Mouse (Mus musculus) G1E (cell line): ENCODE data around the gene Map1a. TPM values are rescaled to one million over a fixed set of nuclear protein-coding genes. Genes with fewer than 3 reads are reported as not detected.

Source experiments
- ATAC-seq: 2 replicates; pipeline ENCODE4 v1.8.0; 2016; ENCODE audit warnings: mild to moderate bottlenecking; ENCODE audit not compliant: insufficient number of reproducible peaks, poor library complexity, low FRiP score, severe bottlenecking; ENCODE audit errors: extremely low read depth
- DNase-seq: peaks from one replicate; pipeline ENCODE4 v3.0.0; 2012; ENCODE audit warnings: low spot score
- H3K27me3 ChIP-seq: 2 replicates; pipeline ENCODE4 v1.6.1; 2012; ENCODE audit warnings: mild to moderate bottlenecking, low read length, inconsistent platforms; ENCODE audit not compliant: insufficient read depth
- H3K36me3 ChIP-seq: replicated peaks from 2 replicates; pipeline ENCODE3; 2012; ENCODE audit warnings: mild to moderate bottlenecking, inconsistent platforms
- H3K4me1 ChIP-seq: 2 replicates; pipeline ENCODE4 v1.6.1; 2012; ENCODE audit warnings: low read depth, low read length, inconsistent platforms, mixed read lengths; ENCODE audit not compliant: insufficient read depth
- H3K4me3 ChIP-seq: 2 replicates; pipeline ENCODE4 v1.5.1; 2012; ENCODE audit warnings: low read depth, mild to moderate bottlenecking, inconsistent platforms, low read length, moderate library complexity, mixed read lengths
- H3K9me3 ChIP-seq: replicated peaks from 2 replicates; pipeline ENCODE4 v1.6.1; 2012; ENCODE audit warnings: inconsistent platforms
- CTCF ChIP-seq: IDR thresholded peaks from 2 replicates; pipeline ENCODE4 v1.5.1; 2012; ENCODE audit warnings: low read depth, low read length, inconsistent platforms, mixed read lengths
- GATA1 ChIP-seq: IDR thresholded peaks from 2 replicates; pipeline ENCODE4 v1.6.1; 2012; ENCODE audit warnings: borderline replicate concordance, low read length, inconsistent platforms, mixed read lengths
- GATA2 ChIP-seq: IDR thresholded peaks from 2 replicates; pipeline ENCODE4 v1.6.1; 2012; ENCODE audit warnings: low read depth, low read length, inconsistent platforms, borderline replicate concordance
- POLR2AphosphoS5 ChIP-seq: IDR thresholded peaks from 2 replicates; pipeline ENCODE4 v1.6.1; 2012; ENCODE audit warnings: low read depth, low read length, inconsistent platforms; ENCODE audit not compliant: insufficient replicate concordance
- TAL1 ChIP-seq: conservative IDR thresholded peaks from 2 replicates; pipeline ENCODE4 v1.6.1; 2012; ENCODE audit warnings: low read depth, low read length, inconsistent platforms, mixed read lengths
- polyA plus RNA-seq: library from polyadenylated mRNA; stranded (reverse); fragments of >175 nt; gene quantifications from 2 replicates; pipeline ENCODE4 v1.2.3, GENCODE M21; 2012
- total RNA-seq, 2 experiments: library from RNA; stranded (forward) in 1 of 2; stranded (reverse) in 1 of 2; fragments of 200-1000 nt in 1 of 2; fragments of >200 nt in 1 of 2; fragmentation: Nextera tagmentation in 1 of 2; gene quantifications; 2 replicates each; pipeline ENCODE4 v1.2.3; 2014 to 2017

The Map1a gene
- total RNA-seq (2014; fragmentation: Nextera tagmentation) (2.5 and 3.3 TPM in 2 replicates), total RNA-seq (2017) (0.66 and 2.2 TPM in 2 replicates), polyA plus RNA-seq (7.0 and 7.4 TPM in 2 replicates)

DNA sequence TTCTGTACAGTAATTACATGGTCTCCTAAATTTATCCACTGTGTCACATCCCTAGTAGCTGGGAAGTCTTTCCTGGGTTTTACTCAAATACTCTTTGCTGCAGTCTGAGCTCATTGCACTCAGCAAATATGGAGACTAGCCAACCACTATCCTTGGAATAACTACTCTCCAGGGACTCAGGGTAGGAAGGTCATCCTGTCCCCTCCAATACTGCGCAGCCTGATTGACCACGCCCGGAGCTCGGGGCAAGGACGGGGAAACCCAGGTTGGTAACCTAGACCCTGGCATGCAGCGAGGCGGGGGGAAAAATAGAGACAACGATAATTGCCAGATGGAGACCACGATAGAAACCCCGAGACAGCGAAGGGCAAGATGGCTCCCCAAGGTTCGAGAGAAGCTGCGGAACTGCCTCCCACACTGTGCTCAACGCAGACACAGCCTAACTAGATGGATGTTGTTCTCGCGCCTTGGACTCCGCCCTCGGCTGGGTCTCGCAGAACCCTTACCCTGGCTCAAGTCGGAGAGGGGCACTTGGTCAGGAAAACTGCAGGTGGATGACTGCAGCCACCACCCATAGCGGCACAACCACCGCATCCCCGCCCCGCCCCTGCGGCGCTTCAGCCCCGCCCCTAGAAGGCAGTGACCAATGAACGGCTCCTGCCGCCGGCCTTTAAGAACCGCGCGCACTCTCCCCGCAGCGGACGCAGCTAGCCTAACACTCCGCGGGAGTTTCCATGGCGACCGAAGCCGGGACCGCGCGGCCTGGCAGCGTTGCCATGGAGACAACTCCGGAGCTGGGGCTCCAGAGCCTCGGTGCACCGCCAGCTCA, at the start of gene Map1a:
Map1a (plus strand) TSS at position 700 of the 829 bp plus-strand sequence.
- H3K27me3 ChIP-seq = peaks cover 51% of the 10 kb centered on the region
- no peak for TF ChIP-seq TAL1
- TF ChIP-seq POLR2AphosphoS5 = no peak
- no peak for TF ChIP-seq CTCF
- no peak for TF ChIP-seq GATA1
- TF ChIP-seq GATA2 = no peak
- ATAC-seq = peak; percentile 78

DNA sequence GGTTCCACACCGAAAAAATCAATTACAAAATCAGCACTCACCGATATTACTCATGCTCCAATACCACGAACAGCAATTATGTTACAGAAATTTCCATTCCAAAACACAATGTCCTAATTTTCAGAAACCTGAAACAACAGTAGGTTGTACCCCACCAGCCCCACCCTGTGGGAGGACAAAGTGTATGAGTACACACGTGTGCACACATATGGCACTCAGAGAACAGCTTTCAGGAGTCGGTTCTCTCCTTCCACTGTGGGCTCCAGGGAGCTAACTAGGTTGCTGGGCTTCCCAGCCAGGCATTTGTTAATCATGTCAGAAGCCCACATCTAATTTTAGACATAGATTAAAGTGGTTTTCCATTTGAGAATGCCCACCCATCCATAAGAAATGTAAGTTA, 45.3 kb upstream of the Map1a start:
- Histone ChIP-seq H3K4me3 (no peak overlapping the region), H3K36me3 (peaks cover 81% of the 10 kb centered on the region), H3K4me1 (no peaks in the 10 kb centered on the region), H3K9me3 (no peaks in the 10 kb centered on the region), H3K27me3 (no peaks in the 10 kb centered on the region)
- TF ChIP-seq GATA1 (no peak), CTCF (no peak), TAL1 (no peak), GATA2 (no peak), POLR2AphosphoS5 (no peak)
- no peak for DNase-seq
- ATAC-seq = no peak

More for the DNA sequence above, at the start of gene Map1a:
- H3K36me3 ChIP-seq = no peaks in the 10 kb centered on the region
- H3K4me1 ChIP-seq = peaks cover 25% of the 10 kb centered on the region
- no peaks in the 10 kb centered on the region for H3K9me3 ChIP-seq
- DNase-seq = peak; percentile 43
- peak within 1 kb of the TSS; percentile 70 for H3K4me3 ChIP-seq

DNA sequence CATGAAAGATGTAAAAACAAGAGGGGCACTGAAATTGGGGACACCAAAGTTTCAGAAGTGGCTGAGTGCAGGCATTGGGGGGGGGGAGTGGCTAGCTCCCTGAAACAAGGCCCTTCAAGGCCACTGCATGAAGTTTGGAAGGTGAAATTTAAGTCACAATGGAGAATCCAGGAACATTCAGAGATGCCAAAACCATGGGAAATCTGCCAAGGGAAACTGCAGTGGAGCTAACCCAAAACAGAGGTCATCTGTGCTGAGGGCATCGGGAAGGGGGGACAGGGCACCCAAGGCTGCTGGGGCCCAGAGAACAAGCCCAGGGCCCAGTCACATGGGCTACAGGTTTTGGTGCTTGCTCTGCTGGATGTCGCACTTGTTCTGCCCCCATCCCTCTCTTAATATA, 39.6 kb upstream of the Map1a start:
- H3K9me3 ChIP-seq = no peaks in the 10 kb centered on the region
- ATAC-seq = no peak
- H3K4me3 ChIP-seq = no peak overlapping the region
- no peak for DNase-seq
- no peaks in the 10 kb centered on the region for H3K27me3 ChIP-seq
- peaks cover 92% of the 10 kb centered on the region for H3K36me3 ChIP-seq
- TF ChIP-seq GATA1 (no peak), TAL1 (no peak), CTCF (no peak), POLR2AphosphoS5 (no peak), GATA2 (no peak)
- H3K4me1 ChIP-seq = no peaks in the 10 kb centered on the region

GRCm38 (mm10) chr2:121268446-121268845, 21.0 kb upstream of the Map1a start:
- DNase-seq = no peak
- ATAC-seq = no peak
- Histone ChIP-seq H3K4me3 (no peak overlapping the region), H3K36me3 (peaks cover 45% of the 10 kb centered on the region), H3K9me3 (no peaks in the 10 kb centered on the region), H3K27me3 (no peaks in the 10 kb centered on the region), H3K4me1 (peaks cover 27% of the 10 kb centered on the region)
- TF ChIP-seq CTCF (no peak), POLR2AphosphoS5 (no peak), GATA2 (no peak), TAL1 (no peak), GATA1 (no peak)

DNA sequence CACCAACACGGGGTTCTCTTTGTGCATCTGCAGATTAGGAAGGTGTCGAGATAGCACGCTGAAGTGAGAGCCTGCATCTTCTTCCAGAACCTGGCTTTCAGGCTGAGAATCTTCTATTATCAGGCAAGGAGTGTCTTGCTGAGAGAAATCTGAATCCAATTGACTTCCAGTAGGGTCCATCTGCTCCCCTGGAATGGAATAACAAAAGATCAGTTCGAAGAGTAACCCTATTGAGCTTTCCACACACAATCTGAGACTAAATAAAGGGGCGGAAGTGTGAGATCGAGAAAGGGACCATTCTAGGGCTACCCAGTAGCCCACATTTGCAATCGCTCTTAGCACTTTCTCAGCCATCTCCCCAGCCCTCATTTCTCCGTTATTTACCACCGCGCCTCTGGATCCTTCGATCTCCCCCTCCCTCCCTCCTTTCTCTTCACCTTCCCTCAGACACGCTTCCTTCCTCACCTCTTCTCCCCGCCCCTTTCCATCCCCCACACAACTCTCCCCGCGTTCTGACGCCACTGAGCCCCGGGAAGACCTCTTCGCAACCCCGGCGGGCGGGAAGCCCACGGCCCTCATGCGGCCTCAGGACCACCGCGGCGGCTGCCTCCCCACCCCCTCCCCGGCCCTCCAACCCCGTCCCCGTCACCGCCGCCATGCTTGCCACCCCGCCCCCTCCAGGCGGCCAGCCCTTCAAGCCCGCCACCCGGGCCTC, 18.7 kb upstream of the Map1a start:
- ATAC-seq (no peak), DNase-seq (peak; percentile 40)
- Histone ChIP-seq H3K4me3 (peak overlapping the region; percentile 91), H3K27me3 (no peaks in the 10 kb centered on the region), H3K9me3 (no peaks in the 10 kb centered on the region), H3K36me3 (peaks cover 32% of the 10 kb centered on the region), H3K4me1 (peaks cover 27% of the 10 kb centered on the region)
- TF ChIP-seq CTCF = no peak
- no peak for TF ChIP-seq GATA1
- no peak for TF ChIP-seq TAL1
- TF ChIP-seq GATA2 = no peak
- TF ChIP-seq POLR2AphosphoS5 = no peak
